Mouse (Mus musculus) embryo, embryonic 9.5 days (tissue): ENCODE data around the gene Gatad2a.
"Not testable (repeated sequence)": the region's sequence is repeated elsewhere in the genome, so short reads cannot be mapped to it uniquely, and the experiment has no call there.

Experiments
- DNase-seq: peaks from one replicate; pipeline ENCODE4 v3.0.0-alpha.2; 2017; ENCODE audit errors: extremely low spot score

Gatad2a gene

GRCm38 (mm10) chr8:69995422-69995775, 785 bp downstream of the Gatad2a start:
- no peak for DNase-seq

- DNase-seq = not testable (repeated sequence)
These were observed 7.2 kb downstream of the Gatad2a start for GRCm38 (mm10) chr8:69988936-69989335.

- DNase-seq = no peak
These were observed 8.4 kb downstream of the Gatad2a start for GRCm38 (mm10) chr8:69987744-69988143.

GRCm38 (mm10) chr8:69984876-69985553, 11.2 kb downstream of the Gatad2a start:
- DNase-seq = no peak

- DNase-seq = no peak
These were observed 17.7 kb downstream of the Gatad2a start for GRCm38 (mm10) chr8:69978456-69978855.

- no peak for DNase-seq
These were observed 21.4 kb downstream of the Gatad2a start for GRCm38 (mm10) chr8:69974806-69975205.

- DNase-seq = peak; percentile 99
These were observed 22.0 kb downstream of the Gatad2a start for GRCm38 (mm10) chr8:69974194-69974614.

- DNase-seq = peak; percentile 72
These were observed 22.6 kb downstream of the Gatad2a start for GRCm38 (mm10) chr8:69973442-69974161.

DNA sequence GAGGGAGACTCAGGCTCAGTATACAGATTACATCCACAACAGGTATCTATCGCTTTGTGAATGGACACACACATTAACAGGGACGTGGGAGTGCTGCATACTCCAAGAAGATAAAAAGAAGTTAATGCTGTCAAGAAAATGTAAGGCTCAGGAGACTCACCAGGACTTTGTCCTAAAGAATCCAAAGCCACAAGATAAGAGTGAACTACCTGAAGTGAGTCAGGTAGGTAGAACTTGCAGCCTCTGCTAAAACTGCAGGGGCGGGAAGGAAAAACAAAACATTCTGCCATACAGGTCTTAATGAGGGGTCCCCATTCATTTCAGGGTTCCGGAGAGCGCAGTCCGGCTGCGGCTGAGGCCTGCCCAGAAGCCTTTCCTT, 23.1 kb downstream of the Gatad2a start:
- DNase-seq = no peak

GRCm38 (mm10) chr8:69970880-69971279, 25.3 kb downstream of the Gatad2a start:
- no peak for DNase-seq

DNA sequence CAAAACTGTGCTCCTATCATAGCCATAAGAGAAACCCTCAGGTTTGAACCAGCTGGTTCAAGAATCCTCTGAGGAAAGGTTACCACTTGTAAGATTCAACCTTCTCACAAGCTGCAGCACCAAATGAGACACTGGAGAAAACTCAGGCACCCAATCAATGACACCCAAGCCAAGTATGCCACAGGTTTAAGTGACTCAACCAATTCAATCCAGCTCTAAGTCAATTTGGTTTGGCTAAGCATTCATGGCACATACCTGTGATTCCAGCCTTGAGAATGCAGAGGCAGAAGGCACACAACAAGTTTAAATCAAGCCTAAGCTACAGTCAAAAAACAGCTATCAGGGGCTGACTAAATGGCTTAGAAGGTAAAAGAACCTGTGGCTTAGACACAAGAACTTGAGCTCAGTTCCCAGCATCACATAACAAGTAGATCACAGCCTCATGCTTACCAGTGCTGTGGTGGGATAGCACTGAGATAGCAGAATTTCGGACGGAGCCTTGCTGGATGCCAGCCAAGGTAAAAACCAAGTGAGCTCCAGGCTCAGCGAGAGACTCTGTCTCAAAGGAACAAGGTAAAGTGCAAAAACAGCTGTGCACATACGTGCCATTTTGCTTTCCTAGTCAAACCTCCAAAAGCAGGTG, 28.8 kb downstream of the Gatad2a start:
- DNase-seq = no peak

- DNase-seq = no peak
These were observed 36.9 kb downstream of the Gatad2a start for GRCm38 (mm10) chr8:69959241-69959640.

DNA sequence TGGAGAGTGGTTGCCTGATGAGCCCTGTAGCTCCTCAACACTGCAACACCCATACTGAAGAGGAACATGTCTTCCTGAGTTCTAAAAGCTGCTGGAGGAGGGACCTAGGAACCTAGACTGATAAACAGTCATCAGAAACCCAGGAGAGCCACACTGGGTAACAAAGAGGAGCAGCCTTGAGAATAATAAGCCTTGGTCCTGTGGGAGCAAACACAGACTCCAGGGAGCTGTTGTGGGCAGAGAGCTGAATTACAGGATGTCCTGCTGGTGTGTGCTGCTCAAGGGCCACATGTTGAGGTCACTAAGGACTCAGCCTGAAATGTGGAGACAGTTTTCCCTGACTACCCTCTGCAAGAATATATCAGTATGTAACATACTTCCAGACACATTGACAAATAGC, 38.3 kb downstream of the Gatad2a start:
- DNase-seq = no peak

DNA sequence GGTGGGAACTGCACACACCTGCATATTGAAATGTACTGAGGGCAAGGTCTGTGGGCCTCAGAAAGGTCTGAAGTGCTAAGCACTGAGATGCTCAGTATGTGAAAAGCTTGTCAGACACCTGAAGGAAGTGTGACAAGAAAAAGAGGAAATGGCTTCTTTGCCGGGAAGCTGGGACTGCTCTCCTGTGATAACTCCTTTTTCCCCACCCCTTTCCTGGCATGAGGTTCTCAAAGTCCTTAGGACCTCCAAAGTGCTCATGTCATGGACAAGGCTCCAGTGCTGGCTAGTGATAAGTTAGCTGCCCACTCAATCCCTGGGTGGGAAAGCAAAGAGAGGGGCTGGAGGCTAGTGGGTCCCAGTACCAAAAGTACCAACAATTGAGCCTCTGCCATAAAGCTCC, 38.8 kb downstream of the Gatad2a start:
- DNase-seq = no peak

GRCm38 (mm10) chr8:69956651-69957050, 39.5 kb downstream of the Gatad2a start:
- DNase-seq = no peak

GRCm38 (mm10) chr8:69954642-69955041, 41.5 kb downstream of the Gatad2a start:
- DNase-seq = no peak

- no peak for DNase-seq
These were observed 42.0 kb downstream of the Gatad2a start for GRCm38 (mm10) chr8:69954213-69954612.

- no peak for DNase-seq
These were observed 45.9 kb downstream of the Gatad2a start for GRCm38 (mm10) chr8:69950300-69950699.

- DNase-seq = not testable (repeated sequence)
These were observed 53.7 kb downstream of the Gatad2a start for GRCm38 (mm10) chr8:69942495-69942894.

DNA sequence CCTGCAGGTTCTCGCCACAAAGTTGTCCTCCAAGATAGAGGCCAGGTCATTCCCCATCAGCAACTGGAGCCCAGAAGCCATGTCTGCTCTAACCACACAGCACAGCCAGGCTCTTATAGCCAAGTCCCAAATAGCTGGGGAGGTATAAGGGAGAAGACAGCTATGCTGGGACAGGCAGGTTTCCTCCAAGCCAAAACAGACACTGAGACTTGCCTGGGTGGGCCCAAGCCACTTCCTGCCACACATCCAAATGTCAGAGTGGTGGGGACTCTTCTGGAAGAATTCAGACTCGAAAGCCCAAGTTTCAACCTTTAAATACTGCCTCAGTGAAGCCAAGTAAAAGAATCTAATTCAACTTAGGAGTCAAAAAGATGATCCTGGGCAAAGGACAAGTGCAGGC, 55.8 kb downstream of the Gatad2a start:
- no peak for DNase-seq

- DNase-seq = peak; percentile 39
These were observed 56.6 kb downstream of the Gatad2a start for GRCm38 (mm10) chr8:69939633-69940032.

DNA sequence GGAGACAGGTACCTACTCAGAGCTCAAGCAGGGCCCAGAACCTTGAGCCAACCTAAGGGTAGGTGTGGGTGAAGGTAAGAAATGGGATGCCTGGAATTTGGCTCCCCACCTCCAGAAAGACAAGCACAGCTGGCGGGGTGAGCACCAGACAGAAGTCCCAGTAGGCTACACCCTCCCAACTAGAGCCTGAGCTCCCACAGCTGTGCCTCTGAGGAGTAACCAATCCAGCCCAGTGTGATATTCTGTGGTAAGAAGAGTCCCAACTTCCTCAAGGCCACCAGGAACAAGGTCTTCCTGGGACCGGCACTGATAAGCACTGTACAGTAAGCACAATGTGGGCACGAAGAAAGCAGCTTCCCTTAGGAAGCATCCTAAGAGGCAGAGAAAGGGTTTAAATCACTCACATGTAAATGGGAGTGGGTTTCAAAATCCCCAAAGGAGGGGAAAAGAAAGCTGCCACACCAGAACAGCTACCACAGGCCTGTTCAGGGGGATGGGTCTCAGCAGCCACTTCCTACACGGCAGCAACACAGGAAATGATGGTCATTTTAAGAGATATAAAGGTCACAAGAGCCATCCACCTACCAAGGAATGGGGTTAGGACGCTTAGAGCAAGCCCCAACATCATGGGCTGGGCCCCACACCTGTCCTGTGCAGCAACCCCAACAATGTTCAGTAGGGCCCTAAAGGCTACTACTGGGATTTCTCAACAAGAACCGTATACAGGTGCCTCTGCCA, 57.8 kb downstream of the Gatad2a start:
- no peak for DNase-seq
